Mouse (Mus musculus) intestine, postnatal 0 days (tissue): ENCODE results near the gene Cib4. TPM values are rescaled to one million over a fixed set of nuclear protein-coding genes. Genes with fewer than 3 reads are reported as not detected.

Experiments used
- ATAC-seq: fragments of 200-750 bp; cut with Nextera tagmentation; 2 replicates; pipeline ENCODE4 v1.8.0; 2017; ENCODE audit warnings: mild to moderate bottlenecking, moderate TSS enrichment, moderate library complexity
- H3K27ac ChIP-seq: fragments of 300-500 bp; sonication (generic); 2 replicates; pipeline ENCODE4 v1.5.1; 2014; ENCODE audit warnings: mild to moderate bottlenecking, low read depth, low read length, moderate library complexity
- H3K27me3 ChIP-seq: fragments of 300-500 bp; sonication (generic); replicated peaks from 2 replicates; pipeline ENCODE4 v1.6.1; 2014; ENCODE audit warnings: low read length, mixed read lengths; ENCODE audit not compliant: control insufficient read depth, insufficient read depth
- H3K36me3 ChIP-seq: fragments of 300-500 bp; sonication (generic); 2 replicates; pipeline ENCODE4 v1.6.1; 2014; ENCODE audit warnings: mild to moderate bottlenecking, moderate library complexity; ENCODE audit not compliant: control insufficient read depth, insufficient read depth
- H3K4me1 ChIP-seq: fragments of 300-500 bp; sonication (generic); replicated peaks from 2 replicates; pipeline ENCODE4 v1.6.1; 2014; ENCODE audit warnings: antibody characterized with exemption, low read length, mixed read lengths; ENCODE audit not compliant: control insufficient read depth, insufficient read depth
- H3K4me2 ChIP-seq: fragments of 300-500 bp; sonication (generic); replicated peaks from 2 replicates; pipeline ENCODE4 v1.6.1; 2014; ENCODE audit warnings: low read depth, mild to moderate bottlenecking, moderate library complexity
- H3K4me3 ChIP-seq: fragments of 300-500 bp; sonication (generic); 2 replicates; pipeline ENCODE4 v1.5.1; 2014; ENCODE audit warnings: low read depth, low read length
- H3K9ac ChIP-seq: fragments of 300-500 bp; sonication (generic); 2 replicates; pipeline ENCODE4 v1.6.1; 2014; ENCODE audit warnings: mild to moderate bottlenecking, low read depth, low read length
- H3K9me3 ChIP-seq: fragments of 300-500 bp; sonication (generic); 2 replicates; pipeline ENCODE4 v1.6.1; 2016; ENCODE audit warnings: mixed run types; ENCODE audit not compliant: control insufficient read depth
- CTCF ChIP-seq: sonication (generic); IDR thresholded peaks from 2 replicates; pipeline ENCODE4 v1.5.1; 2016; ENCODE audit warnings: low read depth, mild to moderate bottlenecking, control low read depth, antibody characterized with exemption, moderate library complexity
- WGBS: fragments of 180-500 bp; shearing (Covaris S2); extraction: QIAGEN DNeasy Blood & Tissue Kit; methylation state at CpG from one replicate; pipeline ENCODE4 v1.1.7; 2014; 5-methylcytosine and 5-hydroxymethylcytosine counted together
- polyA plus RNA-seq: library from polyadenylated mRNA; unstranded; fragments of >200 nt; fragmentation: Nextera tagmentation; extraction: Ambion mirVana; gene quantifications from 2 replicates; pipeline ENCODE4 v1.2.1, GENCODE M21; 2015

The Cib4 gene
- polyA plus RNA-seq, 1 experiment from 2014 or later: not detected

- no peak for ATAC-seq
- Histone ChIP-seq H3K27me3 (no peaks in the 10 kb centered on the region), H3K9me3 (no peaks in the 10 kb centered on the region)
These were observed 101.2 kb downstream of the Cib4 start for GRCm38 (mm10) chr5:30444327-30444895.

GRCm38 (mm10) chr5:30442196-30442595 lies 103.4 kb downstream of the Cib4 start:
- no peak overlapping the region for H3K27ac ChIP-seq
- H3K4me2 ChIP-seq: no peak overlapping the region
- H3K9ac ChIP-seq: no peak overlapping the region
- H3K4me1 ChIP-seq: no peaks in the 10 kb centered on the region
- peak; percentile 70 for TF ChIP-seq CTCF
- no peaks in the 10 kb centered on the region for H3K36me3 ChIP-seq
- H3K9me3 ChIP-seq: no peaks in the 10 kb centered on the region
- no peak for ATAC-seq
- H3K4me3 ChIP-seq: no peak overlapping the region
- 66% methylated on average over 5 of the region's 5 CpGs for WGBS
- H3K27me3 ChIP-seq: no peaks in the 10 kb centered on the region

More at GRCm38 (mm10) chr5:30444327-30444895, 101.2 kb downstream of the Cib4 start:
- no peak overlapping the region for H3K4me3 ChIP-seq
- no peak for TF ChIP-seq CTCF
- H3K4me2 ChIP-seq: no peak overlapping the region
- WGBS: 79% methylated on average over 13 of the region's 13 CpGs
- H3K4me1 ChIP-seq: no peaks in the 10 kb centered on the region
- H3K27ac ChIP-seq: no peak overlapping the region
- H3K9ac ChIP-seq: no peak overlapping the region
- no peaks in the 10 kb centered on the region for H3K36me3 ChIP-seq

GRCm38 (mm10) chr5:30440308-30440906 lies 105.2 kb downstream of the Cib4 start:
- Histone ChIP-seq H3K27ac (no peak overlapping the region), H3K4me3 (no peak overlapping the region), H3K4me1 (no peaks in the 10 kb centered on the region), H3K9me3 (no peaks in the 10 kb centered on the region), H3K36me3 (no peaks in the 10 kb centered on the region), H3K4me2 (no peak overlapping the region), H3K9ac (no peak overlapping the region), H3K27me3 (no peaks in the 10 kb centered on the region)
- no peak for ATAC-seq
- TF ChIP-seq CTCF: no peak
- 83% methylated on average over 8 of the region's 8 CpGs for WGBS

- no peak overlapping the region for H3K9ac ChIP-seq
- H3K36me3 ChIP-seq: no peaks in the 10 kb centered on the region
- H3K4me3 ChIP-seq: no peak overlapping the region
- H3K9me3 ChIP-seq: no peaks in the 10 kb centered on the region
- no peak for TF ChIP-seq CTCF
- ATAC-seq: no peak
- 48% methylated on average over 2 of the region's 2 CpGs for WGBS
- no peak overlapping the region for H3K27ac ChIP-seq
- H3K4me1 ChIP-seq: no peaks in the 10 kb centered on the region
- no peak overlapping the region for H3K4me2 ChIP-seq
- H3K27me3 ChIP-seq: no peaks in the 10 kb centered on the region
These were observed 106.7 kb downstream of the Cib4 start for GRCm38 (mm10) chr5:30438931-30439330.

Other genes starting within 250 kb of the Cib4 start
- 0.05 and 0.09 TPM in 2 replicates for gene Otof, start 83.9 kb downstream of the Cib4 start, polyA plus RNA-seq
- not detected in 2 replicates for gene 1700001C02Rik, start 79.8 kb downstream of the Cib4 start, polyA plus RNA-seq
- 7.3 and 8.1 TPM in 2 replicates for gene Kcnk3, start 42.3 kb upstream of the Cib4 start, polyA plus RNA-seq
- 71.6 and 79.4 TPM in 2 replicates for gene Slc35f6, start 102.1 kb upstream of the Cib4 start, polyA plus RNA-seq
- 62.0 and 79.2 TPM in 2 replicates for gene Cenpa, start 120.9 kb upstream of the Cib4 start, polyA plus RNA-seq
- gene Dpysl5, start 165.7 kb upstream of the Cib4 start, polyA plus RNA-seq: 2.7 and 3.0 TPM in 2 replicates